Mouse (Mus musculus): ENCODE data around the gene Gm8922. TPM values are rescaled to one million over a fixed set of nuclear protein-coding genes. Genes with fewer than 3 reads are reported as not detected.

Gene Gm8922
- total RNA-seq (2023): not detected

GRCm38 (mm10) chr5:11681659-11682058 is at the start of gene Gm8922:
Gene Gm8922, plus strand, starts transcription at chr5:11681959.

Other genes with a start within 250 kb of the Gm8922 start
- not detected for gene Gm8906, start 179.3 kb upstream of the Gm8922 start, total RNA-seq (2023)
- not detected for gene Gm6460, start 87.0 kb upstream of the Gm8922 start, total RNA-seq (2023)
- gene Gm8926, start 88.6 kb downstream of the Gm8922 start, total RNA-seq (2023): not detected
- not detected for gene Gm6465, start 163.6 kb downstream of the Gm8922 start, total RNA-seq (2023)
- gene 4933402N22Rik, start 236.1 kb downstream of the Gm8922 start, total RNA-seq (2023): not detected